Comparison of ENCODE assay signal across 21 mouse cellular contexts in the genomic region with DNA sequence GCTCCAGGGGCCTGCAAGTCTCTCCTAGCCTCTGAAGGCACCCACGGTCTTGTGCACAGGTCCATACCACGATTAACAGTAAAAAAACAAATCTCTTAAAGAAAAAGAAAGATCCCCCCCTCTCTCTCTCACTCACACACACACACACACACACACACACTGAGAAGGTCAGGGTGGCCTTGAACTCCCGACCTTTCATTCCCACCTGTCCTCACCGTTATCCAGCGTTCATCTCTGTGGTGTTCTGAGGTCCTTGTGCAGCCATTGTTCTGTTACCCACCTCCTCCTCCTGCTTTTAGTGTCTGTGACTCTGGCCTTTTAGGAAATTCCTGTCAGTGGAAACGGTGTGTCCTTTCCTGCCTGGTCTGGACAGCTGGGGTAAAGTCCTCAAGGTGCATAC.
"Had no signal": no experiment of that assay in that cellular context is flagged by ENCODE, and none has a peak within 500 bp of the region (broad histone marks: within the 10 kb centered on the region; RNA-seq: fewer than 3 reads in every experiment).

No protein-coding gene starts in this region.

- DNase-seq: gastrocnemius, postnatal 14 days; gastrocnemius, postnatal 36 days; heart, adult 11 months; heart, adult 2 months; heart, postnatal 14 days; heart, postnatal 36 days; kidney, adult 18-20 months; kidney, adult 8-10 months; kidney, postnatal 10 days; kidney, postnatal 25 days; liver; liver, embryonic 13.5 days had no signal

- H3K36me3 ChIP-seq: heart, embryonic 15.5 days; hindbrain, embryonic 13.5 days; hindbrain, embryonic 15.5 days; liver, embryonic 13.5 days; liver, embryonic 15.5 days had no signal

- H3K4me3 ChIP-seq: heart, adult 2 months; heart, embryonic 13.5 days; heart, embryonic 15.5 days; hindbrain, embryonic 13.5 days; hindbrain, embryonic 15.5 days; layer of hippocampus, adult 2 months; left cerebral cortex, adult 2 months; limb, embryonic 10.5 days; limb, embryonic 12.5 days; liver, embryonic 13.5 days; liver, embryonic 15.5 days had no signal

- H3K9me3 ChIP-seq: heart, embryonic 15.5 days; hindbrain, embryonic 13.5 days; hindbrain, embryonic 15.5 days; liver, embryonic 13.5 days had no signal

- H3K27me3 ChIP-seq: heart, embryonic 13.5 days; heart, embryonic 15.5 days; hindbrain, embryonic 13.5 days; hindbrain, embryonic 15.5 days; limb, embryonic 12.5 days; liver, embryonic 13.5 days; liver, embryonic 15.5 days had no signal
